Mouse (Mus musculus) embryo, embryonic 9.5 days (tissue): ENCODE results near the gene Gusb.

Experiments used
- DNase-seq: peaks from one replicate; pipeline ENCODE4 v3.0.0-alpha.2; 2017; ENCODE audit errors: extremely low spot score

Gene Gusb

DNA sequence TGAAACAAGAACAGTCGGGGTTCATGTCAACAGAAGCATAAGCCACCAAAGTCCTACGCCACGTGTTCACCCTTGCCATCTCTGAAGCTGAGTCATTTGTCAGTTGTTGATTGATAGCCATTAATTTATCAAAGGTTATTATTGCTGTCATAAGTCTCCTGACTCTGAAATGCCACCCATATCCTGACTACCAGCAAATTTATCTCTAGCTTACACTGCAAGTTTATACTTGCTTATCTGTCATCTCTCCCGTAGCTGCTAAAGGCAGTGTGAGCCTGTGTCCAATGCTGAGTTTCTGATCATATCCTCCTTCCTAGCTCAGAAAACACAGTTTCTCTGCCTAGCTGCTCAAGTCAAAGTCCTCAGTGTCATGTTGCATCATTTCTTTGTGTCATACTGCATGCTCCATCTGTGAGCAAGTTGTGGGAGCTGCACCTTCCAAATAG is 28.0 kb downstream of the Gusb start:
- no peak for DNase-seq

DNA sequence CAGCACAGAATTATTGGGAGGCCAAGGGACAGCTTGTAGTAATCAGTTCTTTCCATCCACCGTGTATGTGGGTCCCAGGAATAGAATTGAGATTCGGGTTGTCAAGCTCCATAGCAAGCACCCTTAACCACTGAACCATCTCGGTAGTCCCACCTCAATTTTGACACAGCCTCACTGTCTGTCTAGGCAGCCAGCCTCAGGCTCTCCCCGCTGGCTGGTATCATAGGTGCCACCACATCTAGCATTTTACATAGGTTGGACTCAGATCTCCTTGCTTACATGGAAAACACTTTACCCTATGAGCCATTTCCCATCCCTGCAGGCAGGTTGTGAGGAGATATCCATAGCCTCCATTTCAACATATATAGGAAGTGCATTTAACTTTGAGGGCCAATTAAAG is 28.5 kb downstream of the Gusb start:
- no peak for DNase-seq

DNA sequence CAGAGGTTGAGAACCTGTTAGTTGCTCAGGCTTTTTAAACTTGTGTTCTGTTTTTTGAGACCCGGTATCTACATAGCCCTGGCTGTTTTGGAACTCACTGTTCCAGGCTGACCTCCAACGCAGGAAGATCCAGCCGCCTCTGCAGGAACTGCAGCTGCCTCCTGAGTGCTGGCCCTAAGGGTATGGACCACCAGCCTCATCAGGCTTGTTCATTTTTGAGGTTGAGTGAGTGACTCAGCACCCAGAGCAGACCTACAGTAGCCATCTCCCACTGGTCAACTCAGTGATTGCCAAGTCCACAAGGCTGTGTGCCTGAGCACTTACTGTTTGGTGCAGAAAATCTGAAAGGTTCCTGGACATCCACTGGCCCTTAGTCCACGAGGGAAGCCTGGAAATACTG is 31.4 kb downstream of the Gusb start:
- DNase-seq, result no peak

DNA sequence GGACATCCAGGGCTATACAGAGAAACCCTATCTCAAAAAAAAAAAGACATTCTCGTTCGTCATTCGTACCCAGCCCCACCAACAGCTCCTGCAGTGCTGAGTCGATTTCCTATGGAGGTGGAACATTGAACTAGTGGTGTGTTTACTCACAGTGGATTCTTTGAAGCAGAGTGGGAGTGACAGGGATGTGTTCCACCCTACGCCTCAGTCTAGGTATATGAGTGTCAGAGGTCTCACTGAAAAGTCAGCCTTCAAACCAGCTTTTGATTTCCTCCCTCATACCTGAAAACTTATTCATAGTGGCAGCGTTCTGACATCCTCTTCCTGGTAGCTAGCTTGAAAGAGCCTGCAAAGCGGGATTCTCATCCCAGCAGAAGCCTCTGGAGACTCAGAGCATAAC is 34.4 kb downstream of the Gusb start:
- DNase-seq, result no peak

DNA sequence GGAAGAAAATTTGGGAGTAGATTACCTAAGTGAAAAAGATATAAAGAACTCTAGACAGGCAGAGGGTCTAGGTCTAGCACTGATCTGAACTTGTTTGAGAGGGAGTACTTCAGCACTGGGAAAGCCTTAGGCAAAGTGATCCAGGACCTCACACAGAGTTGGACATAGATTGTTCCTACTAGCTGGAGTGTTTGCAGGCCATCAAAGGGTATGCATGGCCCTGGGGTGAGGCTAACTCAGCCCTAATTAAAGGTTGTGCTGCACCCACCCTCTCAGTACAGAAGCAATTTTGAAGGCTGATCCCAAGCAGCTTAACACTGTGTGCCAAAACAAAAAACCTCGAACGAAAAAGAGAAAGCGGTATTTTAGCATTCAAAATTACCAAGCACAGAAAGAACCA is 36.4 kb downstream of the Gusb start:
- DNase-seq, result no peak

DNA sequence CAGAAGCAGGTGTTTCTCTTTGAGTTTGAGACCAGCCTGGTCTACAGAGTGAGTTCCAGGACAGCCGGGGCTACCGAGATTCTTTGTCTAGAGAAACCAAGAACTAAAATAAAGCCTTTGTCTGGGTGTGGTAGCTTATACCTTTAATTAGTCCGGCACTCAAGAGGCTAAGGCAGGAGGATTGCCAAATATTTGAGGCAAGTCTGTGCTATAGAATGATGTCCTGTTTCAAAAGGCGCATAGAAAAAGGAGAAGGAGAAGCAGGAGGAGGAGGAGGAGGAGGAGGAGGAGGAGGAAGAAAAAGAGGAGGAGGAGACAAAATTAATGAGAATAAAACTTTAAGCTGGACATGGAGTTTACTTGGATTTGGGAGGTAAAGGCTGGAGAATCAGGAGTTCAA is 39.6 kb downstream of the Gusb start:
- no peak for DNase-seq

DNA sequence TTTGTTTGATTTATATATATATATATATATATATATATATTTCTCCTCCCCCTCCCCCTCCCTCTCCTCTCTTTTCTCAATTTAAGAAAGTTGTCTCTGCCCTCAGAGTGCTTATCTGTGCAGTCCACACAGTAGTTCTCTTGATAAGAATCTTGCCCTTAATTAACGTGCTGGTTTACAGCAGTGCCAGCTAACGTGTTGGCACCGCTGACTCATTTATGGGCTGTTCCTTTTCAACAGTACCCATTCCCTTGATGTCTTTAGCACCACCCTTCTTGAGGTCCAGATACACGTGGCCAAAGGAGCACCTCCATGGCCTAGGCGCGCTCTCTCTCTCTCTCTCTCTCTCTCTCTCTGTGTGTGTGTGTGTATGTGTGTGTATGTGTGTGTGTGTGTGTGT is 47.1 kb downstream of the Gusb start:
- DNase-seq, result no peak

DNA sequence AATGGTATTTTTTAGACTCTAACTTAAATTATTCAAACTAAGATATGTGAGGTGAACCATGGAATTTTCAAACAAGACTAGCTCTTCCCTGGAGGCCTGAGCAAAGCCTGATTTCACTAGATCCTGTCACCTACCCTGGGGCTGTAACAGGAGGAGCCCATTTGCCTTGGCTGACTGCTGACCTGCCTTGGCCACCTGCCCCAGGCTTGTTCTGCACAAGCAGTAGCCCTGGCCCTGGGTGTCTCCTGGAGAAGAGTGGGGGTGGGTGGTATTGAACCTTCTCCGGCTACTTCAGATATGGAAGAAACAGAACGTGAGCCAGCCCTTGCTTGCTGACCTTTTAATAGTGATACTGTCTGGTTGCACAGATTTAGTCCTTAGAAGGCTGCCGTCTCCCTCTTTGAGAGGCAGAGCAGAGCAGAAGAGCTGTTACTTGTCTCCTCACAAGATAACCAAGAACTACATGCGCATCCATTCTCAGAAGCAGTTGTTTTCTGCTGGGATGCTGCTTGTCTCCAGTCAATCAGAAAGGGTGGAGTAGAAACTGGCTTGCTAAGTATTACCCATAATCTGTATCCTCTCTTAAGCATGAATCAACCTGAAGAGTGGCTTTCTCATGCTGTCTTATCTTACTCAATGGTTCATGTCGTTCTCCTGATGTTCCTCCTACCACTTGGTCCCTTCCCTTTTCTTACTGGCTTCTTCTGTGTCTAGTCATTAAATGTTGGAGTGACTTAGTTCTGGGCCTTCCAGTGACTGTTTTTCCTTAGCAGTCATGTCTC is 48.2 kb downstream of the Gusb start:
- no peak for DNase-seq

DNA sequence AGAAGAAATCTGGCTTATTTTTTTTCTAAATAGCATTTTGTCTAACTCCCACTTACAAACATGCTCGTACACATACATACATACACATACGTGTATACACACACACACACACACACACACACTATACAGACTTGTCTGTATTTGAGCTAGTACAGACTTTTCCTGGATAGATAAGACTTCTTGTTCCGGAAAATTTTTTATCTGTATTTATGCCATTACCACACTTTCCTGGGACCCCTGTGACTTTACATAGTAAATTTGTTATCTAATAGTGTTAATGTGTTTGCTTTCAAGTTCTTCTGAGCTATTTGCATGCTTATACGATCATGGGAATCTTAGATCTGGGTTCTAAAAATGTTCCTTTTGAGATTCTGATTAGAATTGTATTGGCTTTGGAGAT is 50.7 kb downstream of the Gusb start:
- DNase-seq, result no peak

DNA sequence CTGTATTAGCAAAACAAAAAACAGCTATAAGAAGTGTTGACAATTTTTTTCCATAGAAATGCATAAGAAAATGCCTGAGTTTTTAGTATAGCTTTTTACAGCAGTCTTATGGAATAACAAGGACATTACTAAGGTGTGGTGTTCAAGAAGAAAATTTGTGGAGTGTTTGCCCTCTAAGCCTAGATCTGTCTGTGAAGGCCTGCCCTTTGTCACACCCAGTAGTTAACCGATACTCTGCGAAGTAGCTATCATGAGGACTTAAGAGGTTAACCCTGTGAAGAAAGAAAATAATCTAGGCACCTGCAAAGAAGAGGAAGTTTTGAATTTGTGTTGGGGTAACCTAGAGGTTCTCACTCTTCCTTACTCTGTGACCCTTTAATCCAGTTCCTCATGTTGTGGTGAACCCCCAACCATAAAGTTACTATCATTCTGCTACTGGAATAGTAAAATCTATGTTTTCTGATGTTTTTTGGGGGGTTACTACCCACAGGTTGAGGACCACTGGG is 55.3 kb downstream of the Gusb start:
- DNase-seq, result no peak

DNA sequence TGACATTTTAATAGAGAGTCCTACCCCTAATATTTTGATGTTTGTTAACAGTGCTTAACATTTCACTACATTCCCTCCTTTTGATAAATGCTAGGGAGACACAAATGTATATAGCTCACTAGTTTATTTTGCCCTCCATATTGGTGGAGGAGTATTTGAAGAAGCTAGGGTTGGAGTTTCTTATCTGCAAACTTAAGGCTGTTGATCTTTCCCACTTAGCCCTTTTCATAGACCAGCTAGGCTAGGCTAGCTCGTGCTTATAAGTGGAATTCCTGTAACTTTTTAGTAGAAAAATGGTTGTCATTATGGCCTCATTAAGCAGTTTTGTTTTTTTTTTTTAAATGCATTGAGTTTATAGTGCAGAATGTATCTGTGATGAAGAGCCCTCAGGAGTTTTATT is 59.4 kb downstream of the Gusb start:
- no peak for DNase-seq

DNA sequence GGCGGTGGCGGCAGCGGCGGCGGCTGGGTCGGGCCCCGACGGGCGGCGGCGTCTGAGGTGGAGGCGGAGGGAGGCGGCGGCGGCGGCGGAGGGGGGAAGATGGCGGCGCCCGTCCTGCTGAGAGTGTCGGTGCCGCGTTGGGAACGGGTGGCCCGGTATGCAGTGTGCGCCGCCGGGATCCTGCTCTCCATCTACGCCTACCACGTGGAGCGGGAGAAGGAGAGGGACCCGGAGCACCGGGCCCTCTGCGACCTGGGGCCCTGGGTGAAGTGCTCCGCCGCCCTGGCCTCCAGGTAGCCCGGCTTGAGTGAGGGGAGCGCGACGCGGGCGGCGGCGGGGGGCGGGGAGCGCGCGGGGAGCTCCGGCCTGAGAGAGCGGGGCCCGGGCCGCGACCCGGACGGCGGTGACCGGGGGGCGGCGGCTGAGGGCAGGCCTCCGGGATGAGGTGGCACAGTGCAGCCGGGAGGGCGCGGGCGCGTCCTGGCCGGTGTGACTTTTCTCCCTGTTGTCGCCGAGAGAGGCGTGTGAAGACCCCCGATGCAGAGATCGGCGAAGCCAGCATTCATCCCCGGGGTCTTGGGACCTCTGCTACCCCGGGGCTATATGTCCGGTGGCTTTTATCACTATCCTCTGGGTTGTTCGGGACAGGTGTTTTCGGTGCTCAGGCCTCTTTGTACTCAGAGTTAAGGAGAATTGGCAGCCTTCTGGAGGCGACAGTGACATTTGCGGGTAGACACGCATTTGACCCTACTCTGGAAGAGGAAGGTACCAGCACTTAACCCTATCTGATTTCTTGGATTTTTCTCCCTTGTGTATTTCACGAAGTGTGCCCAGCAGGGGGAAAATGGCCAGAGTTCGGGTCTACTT is 60.5 kb downstream of the Gusb start:
- DNase-seq, result peak; percentile 60

DNA sequence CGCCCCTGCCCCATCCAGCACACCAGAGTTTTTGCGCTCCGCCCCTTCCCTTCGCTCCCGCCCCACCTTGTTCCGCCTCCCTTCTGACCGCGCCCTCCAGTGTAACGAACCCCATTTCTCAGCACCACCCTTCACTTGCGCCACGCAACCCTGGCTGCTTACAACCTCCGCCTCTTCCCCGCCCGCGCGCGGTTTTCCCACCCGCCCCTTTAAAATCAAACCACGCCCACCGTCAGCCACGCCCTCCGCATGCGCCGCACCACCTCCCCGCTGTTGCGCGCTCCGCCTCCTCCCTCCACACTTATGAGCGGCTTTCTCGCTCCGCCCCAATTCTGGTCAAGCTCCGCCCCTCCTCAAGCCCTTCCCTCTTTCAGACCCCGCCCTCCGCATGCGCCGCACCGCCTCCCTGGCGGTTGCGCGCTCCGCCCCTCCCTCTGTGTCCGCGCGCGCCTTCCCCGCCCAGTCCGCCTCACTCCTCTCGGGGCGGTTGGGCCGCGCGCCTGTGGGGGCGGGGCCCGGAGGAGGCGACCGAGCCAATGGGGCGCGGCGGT is 61.3 kb downstream of the Gusb start, which contains the start of gene Vkorc1l1:
Gene Vkorc1l1 (plus strand): TSS at position 476 of the 551 bp plus-strand sequence.
- peak; percentile 100 for DNase-seq

DNA sequence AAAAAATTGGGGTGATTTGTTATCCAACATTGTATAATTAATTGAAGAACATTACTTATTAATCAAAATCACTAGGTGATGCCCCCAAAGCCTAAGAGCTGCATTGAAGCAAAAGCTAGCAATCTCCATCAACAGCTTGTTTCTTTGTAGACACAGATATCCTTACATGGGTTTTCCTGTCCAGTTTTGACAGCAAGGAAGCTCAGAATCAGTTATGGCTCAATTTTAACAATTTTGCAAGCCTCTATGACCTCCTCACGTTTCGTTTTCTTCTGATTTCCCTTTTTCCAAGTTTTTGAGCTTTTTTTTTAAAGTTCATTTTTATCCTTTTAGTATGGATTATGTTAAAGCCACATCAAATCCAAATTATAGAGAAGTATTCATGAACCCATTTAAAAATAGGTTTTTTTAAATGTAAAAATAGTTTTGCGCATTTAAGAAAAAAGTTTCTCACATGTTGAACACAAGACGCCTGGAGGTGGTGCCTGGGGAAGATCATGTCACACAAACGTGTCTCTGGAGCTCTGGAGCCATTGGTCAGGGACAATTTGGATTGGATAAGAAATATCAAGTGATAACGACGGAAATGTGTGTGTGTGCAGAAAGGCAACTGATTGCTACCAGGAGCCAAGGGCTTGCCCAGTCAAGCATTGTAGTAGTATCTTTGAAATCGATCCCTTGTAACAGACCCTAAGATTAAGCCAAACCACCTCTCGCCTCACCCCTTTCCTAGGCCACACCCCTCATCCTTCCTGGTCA is 61.9 kb downstream of the Gusb start:
- DNase-seq, result no peak

DNA sequence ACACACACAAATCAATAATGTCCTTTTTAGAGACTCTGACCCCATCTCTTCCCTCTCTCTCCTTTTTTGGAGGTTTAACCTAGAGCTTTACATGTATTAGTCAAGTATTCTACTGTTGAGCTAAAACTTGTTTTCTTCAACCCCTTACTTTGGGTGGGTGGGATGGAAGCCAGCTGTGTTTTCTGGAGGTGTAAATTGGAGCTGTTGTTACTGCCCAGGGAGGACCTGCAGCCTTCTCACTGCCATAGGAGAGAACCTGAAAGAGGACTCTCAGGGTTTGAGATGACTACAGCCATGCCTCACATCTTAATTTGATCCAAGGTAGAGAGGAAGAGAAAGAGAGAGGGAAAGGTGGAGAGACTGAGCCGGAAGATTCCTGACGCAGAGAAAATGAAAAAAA is 62.6 kb downstream of the Gusb start:
- DNase-seq, result no peak
